12 mouse cellular contexts compared by ENCODE assay signal in genomic region chr17:85608366-85609093, GRCm38 (mm10). TPM values are rescaled to one million over a fixed set of nuclear protein-coding genes. Genes with fewer than 3 reads are reported as not detected.
DNase-seq lines count a peak whose midpoint lies in the region; ATAC-seq lines count a peak whose summit lies in the region.
"Had no signal": no experiment of that assay in that cellular context is flagged by ENCODE, and none has a peak within 500 bp of the region (broad histone marks: within the 10 kb centered on the region; RNA-seq: fewer than 3 reads in every experiment).

No protein-coding gene starts in this region.

- no peak overlapping the region for H3K27ac ChIP-seq in heart, embryonic 15.5 days
- peak overlapping the region; percentile 66 for H3K27ac ChIP-seq in forebrain, embryonic 14.5 days (ENCODE audit: low read depth, low read length)
- H3K27ac ChIP-seq in midbrain, embryonic 15.5 days: peak overlapping the region; percentile 50
- H3K27ac ChIP-seq: liver, embryonic 15.5 days had no signal

- WGBS in heart, embryonic 15.5 days: under 1% methylated on average over 42 of the region's 42 CpGs
- WGBS in forebrain, embryonic 14.5 days: 4% methylated on average over 42 of the region's 42 CpGs
- WGBS in midbrain, embryonic 15.5 days: 2% methylated on average over 42 of the region's 42 CpGs

- peaks cover 88% of the 10 kb centered on the region for H3K27me3 ChIP-seq in heart, embryonic 15.5 days
- H3K27me3 ChIP-seq in forebrain, embryonic 14.5 days (replicated peaks; ENCODE audit: control insufficient read depth, insufficient read depth, low read length): peaks cover 79% of the 10 kb centered on the region
- H3K27me3 ChIP-seq in midbrain, embryonic 15.5 days (replicated peaks): peaks cover 87% of the 10 kb centered on the region

- peaks cover 7% of the 10 kb centered on the region for H3K4me1 ChIP-seq in heart, embryonic 15.5 days (replicated peaks)
- H3K4me1 ChIP-seq in forebrain, embryonic 14.5 days (ENCODE audit: control insufficient read depth, insufficient read depth, low read length): peaks cover 4% of the 10 kb centered on the region; the same call in 1 of the 2 replicates
- H3K4me1 ChIP-seq in midbrain, embryonic 15.5 days: peaks cover 7% of the 10 kb centered on the region
- H3K4me1 ChIP-seq: liver, embryonic 15.5 days had no signal

- intact Hi-C loops in heart, postnatal 10 days (cut with DNase I): no loop called here

- H3K4me3 ChIP-seq in heart, embryonic 15.5 days: peak overlapping the region; percentile 20; the same call in 1 of the 2 replicates
- peak overlapping the region; percentile 14 for H3K4me3 ChIP-seq in forebrain, embryonic 14.5 days (ENCODE audit: low read depth, low read length)
- peak overlapping the region; percentile 1; the same call in 1 of the 2 replicates for H3K4me3 ChIP-seq in midbrain, embryonic 15.5 days
- H3K4me3 ChIP-seq: liver, embryonic 15.5 days had no signal

- no peaks in the 10 kb centered on the region for H3K9me3 ChIP-seq in heart, embryonic 15.5 days (replicated peaks)
- no peaks in the 10 kb centered on the region for H3K9me3 ChIP-seq in forebrain, embryonic 14.5 days (replicated peaks; ENCODE audit: control insufficient read depth, low read length)
- H3K9me3 ChIP-seq in midbrain, embryonic 15.5 days: no peaks in the 10 kb centered on the region
- H3K9me3 ChIP-seq: liver, embryonic 15.5 days had no signal

- no peak overlapping the region for H3K9ac ChIP-seq in heart, embryonic 15.5 days
- peak overlapping the region; percentile 41 for H3K9ac ChIP-seq in forebrain, embryonic 14.5 days (ENCODE audit: low read length)
- H3K9ac ChIP-seq in midbrain, embryonic 15.5 days: 0 out of 2 replicates have a peak overlapping the region, but pooled peaks have one; percentile 6
- H3K9ac ChIP-seq: liver, embryonic 15.5 days had no signal

- peak overlapping the region; percentile 17; the same call in 1 of the 2 replicates for H3K4me2 ChIP-seq in heart, embryonic 15.5 days
- peak overlapping the region; percentile 44 for H3K4me2 ChIP-seq in forebrain, embryonic 14.5 days (ENCODE audit: low read length)
- H3K4me2 ChIP-seq in midbrain, embryonic 15.5 days: peak overlapping the region; percentile 39
- H3K4me2 ChIP-seq: liver, embryonic 15.5 days had no signal

- no peak for ATAC-seq in heart, embryonic 15.5 days (replicated peaks; ENCODE audit: insufficient number of reproducible peaks, insufficient read depth, low FRiP score, low read depth)
- ATAC-seq in forebrain, embryonic 14.5 days: 0 out of 2 replicates have a peak, but pooled peaks have one; percentile 33
- ATAC-seq in midbrain, embryonic 15.5 days (replicated peaks): no peak

- no peaks in the 10 kb centered on the region for H3K36me3 ChIP-seq in heart, embryonic 15.5 days
- no peaks in the 10 kb centered on the region for H3K36me3 ChIP-seq in forebrain, embryonic 14.5 days (ENCODE audit: control insufficient read depth, insufficient read depth, low read length)
- H3K36me3 ChIP-seq in midbrain, embryonic 15.5 days (replicated peaks): no peaks in the 10 kb centered on the region
- H3K36me3 ChIP-seq: liver, embryonic 15.5 days had no signal

- DNase-seq in heart, postnatal 10 days: no peak
- peak; percentile 47 for DNase-seq in R1 (ENCODE audit: low read depth, low spot score)
- DNase-seq in forebrain, embryonic 14.5 days (ENCODE audit: low spot score): no peak
- no peak for DNase-seq in adrenal gland, postnatal 10 days
- no peak for DNase-seq in gastrocnemius, postnatal 10 days
- DNase-seq in ovary, postnatal 14 days (ENCODE audit: low spot score): no peak
- DNase-seq: heart, adult 18-20 months; kidney, adult 9 months had no signal

RNA-seq across cellular contexts. Expression of gene Six3, which starts 4.9 kb away (rescaled TPM):
- not detected in 2 replicates for polyA plus RNA-seq in heart, embryonic 15.5 days (2015; fragmentation: Nextera tagmentation; extraction: Ambion mirVana)
- total RNA-seq in heart, postnatal 10 days (2021): not detected
- 11.3 and 15.0 TPM in 2 replicates for polyA plus RNA-seq in forebrain, embryonic 14.5 days (2014; fragmentation: Nextera tagmentation; extraction: Ambion mirVana)
- 30.2 and 30.4 TPM in 2 replicates for polyA plus RNA-seq in midbrain, embryonic 15.5 days (2015; fragmentation: Nextera tagmentation; extraction: Ambion mirVana)
- not detected for total RNA-seq in adrenal gland, postnatal 10 days (2021)
- total RNA-seq in gastrocnemius, postnatal 10 days (2021): not detected
- total RNA-seq: heart, adult 18-20 months had no signal
- polyA plus RNA-seq: C2C12; liver, embryonic 15.5 days had no signal
